Mouse (Mus musculus) embryonic fibroblast, embryonic 13.5 days (primary cell): ENCODE results near the gene Rpp38.

Experiments used
- CTCF ChIP-seq: IDR thresholded peaks from 2 replicates; pipeline ENCODE4 v1.5.1; 2011; ENCODE audit warnings: mild to moderate bottlenecking, control low read depth, low read length, moderate library complexity, borderline replicate concordance; ENCODE audit not compliant: insufficient read depth
- POLR2A ChIP-seq: IDR thresholded peaks from 2 replicates; pipeline ENCODE4 v1.6.1; 2011; ENCODE audit warnings: low read depth, mild to moderate bottlenecking, control low read depth, low read length, moderate library complexity

GRCm38 (mm10) chr2:3348919-3349318 lies 16.5 kb upstream of the Rpp38 start:
- TF ChIP-seq CTCF (no peak), POLR2A (no peak)
